Mouse (Mus musculus) lung, postnatal 14 days (tissue): ENCODE measurements around the gene Sik2.

Source experiments
- DNase-seq: peaks from one replicate; pipeline ENCODE4 v3.0.0; 2021

Gene Sik2

GRCm38 (mm10) chr9:50981499-50982190 lies 27.2 kb downstream of the Sik2 start:
- DNase-seq = no peak

GRCm38 (mm10) chr9:50974631-50975030 lies 34.2 kb downstream of the Sik2 start:
- no peak for DNase-seq

- DNase-seq = no peak
Measured at GRCm38 (mm10) chr9:50970413-50970812, 38.5 kb downstream of the Sik2 start.

- no peak for DNase-seq
Measured at GRCm38 (mm10) chr9:50969266-50969665, 39.6 kb downstream of the Sik2 start.

- no peak for DNase-seq
Measured at GRCm38 (mm10) chr9:50966277-50966676, 42.6 kb downstream of the Sik2 start.

- DNase-seq = no peak
Measured at GRCm38 (mm10) chr9:50965392-50965791, 43.5 kb downstream of the Sik2 start.

GRCm38 (mm10) chr9:50964911-50965310 lies 44.0 kb downstream of the Sik2 start:
- no peak for DNase-seq

- no peak for DNase-seq
Measured at GRCm38 (mm10) chr9:50957956-50958489, 50.9 kb downstream of the Sik2 start.

GRCm38 (mm10) chr9:50955176-50955575 lies 53.7 kb downstream of the Sik2 start:
- DNase-seq = no peak

- no peak for DNase-seq
Measured at GRCm38 (mm10) chr9:50948097-50948823, 60.6 kb downstream of the Sik2 start.

GRCm38 (mm10) chr9:50946338-50946737 lies 62.5 kb downstream of the Sik2 start:
- no peak for DNase-seq

GRCm38 (mm10) chr9:50944826-50945225 lies 64.0 kb downstream of the Sik2 start:
- no peak for DNase-seq

- no peak for DNase-seq
Measured at GRCm38 (mm10) chr9:50942711-50943110, 66.2 kb downstream of the Sik2 start.

GRCm38 (mm10) chr9:50941804-50942401 lies 67.0 kb downstream of the Sik2 start:
- no peak for DNase-seq

- DNase-seq = no peak
Measured at GRCm38 (mm10) chr9:50929986-50930385, 78.9 kb downstream of the Sik2 start.

GRCm38 (mm10) chr9:50925801-50926200 lies 83.1 kb downstream of the Sik2 start:
- DNase-seq = no peak

- no peak for DNase-seq
Measured at GRCm38 (mm10) chr9:50924454-50924853, 84.4 kb downstream of the Sik2 start.

- no peak for DNase-seq
Measured at GRCm38 (mm10) chr9:50922363-50923153, 86.3 kb downstream of the Sik2 start.

- no peak for DNase-seq
Measured at GRCm38 (mm10) chr9:50920933-50921895, 87.7 kb downstream of the Sik2 start.

- DNase-seq = no peak
Measured at GRCm38 (mm10) chr9:50919554-50919953, 89.3 kb downstream of the Sik2 start.

- DNase-seq = no peak
Measured at GRCm38 (mm10) chr9:50918131-50918530, 90.7 kb downstream of the Sik2 start.
